Mouse (Mus musculus) cortical plate, adult 2 months (tissue): ENCODE results near the gene Agpat2.

Source experiments
- CTCF ChIP-seq: fragments of 200-500 bp; IDR thresholded peaks from 2 replicates; pipeline ENCODE4 v1.5.1; 2011; ENCODE audit warnings: mild to moderate bottlenecking, control low read depth, low read length; ENCODE audit not compliant: insufficient read depth; ENCODE audit errors: extremely low read depth
- POLR2A ChIP-seq: fragments of 200-500 bp; IDR thresholded peaks from 2 replicates; pipeline ENCODE4 v1.6.1; 2011; ENCODE audit warnings: mild to moderate bottlenecking, low read length, control low read depth; ENCODE audit not compliant: insufficient read depth; ENCODE audit errors: extremely low read depth

GRCm38 (mm10) chr2:26593211-26594021, 10.8 kb downstream of the Agpat2 start:
- no peak for TF ChIP-seq CTCF
- TF ChIP-seq POLR2A, result 0 out of 2 replicates have a peak, but pooled peaks have one; percentile 19
